Mouse (Mus musculus) CH12.LX (cell line): ENCODE data around the gene Rexo1.

Experiments
- CTCF ChIP-seq, 2 experiments: IDR thresholded peaks in 1 of 2; conservative IDR thresholded peaks in 1 of 2; 2 replicates each; pipeline ENCODE4 v1.5.1; 2011 to 2012; ENCODE audit warnings: low read depth in 2 of 2, low read length in 2 of 2, improper control_type of control experiment in 1 of 2, inconsistent platforms in 1 of 2, mild to moderate bottlenecking in 1 of 2, moderate library complexity in 1 of 2
- E2F4 ChIP-seq: IDR thresholded peaks from 2 replicates; pipeline ENCODE4 v1.6.1; 2011; ENCODE audit warnings: low read depth, low read length, improper control_type of control experiment; ENCODE audit not compliant: insufficient replicate concordance
- ELF1 ChIP-seq: IDR thresholded peaks from 2 replicates; pipeline ENCODE4 v1.6.1; 2014; ENCODE audit warnings: low read depth, mild to moderate bottlenecking, inconsistent platforms, low read length, improper control_type of control experiment
- JUND ChIP-seq: conservative IDR thresholded peaks from 2 replicates; pipeline ENCODE4 v1.6.1; 2011; ENCODE audit warnings: low read depth, low read length, improper control_type of control experiment
- KAT2A ChIP-seq: IDR thresholded peaks from 2 replicates; pipeline ENCODE4 v1.6.1; 2012; ENCODE audit warnings: low read length, improper control_type of control experiment, inconsistent platforms; ENCODE audit not compliant: insufficient replicate concordance
- NELFE ChIP-seq: IDR thresholded peaks from 2 replicates; pipeline ENCODE4 v1.6.1; 2011; ENCODE audit warnings: low read depth, low read length, improper control_type of control experiment
- POLR2A ChIP-seq: IDR thresholded peaks from 2 replicates; pipeline ENCODE4 v1.6.1; 2011; ENCODE audit warnings: low read depth, mild to moderate bottlenecking, improper control_type of control experiment, low read length
- POLR2AphosphoS2 ChIP-seq: IDR thresholded peaks from 2 replicates; pipeline ENCODE4 v1.6.1; 2011; ENCODE audit warnings: low read depth, low read length, improper control_type of control experiment
- SMC3 ChIP-seq: IDR thresholded peaks from 2 replicates; pipeline ENCODE4 v1.6.1; 2011; ENCODE audit warnings: low read depth, low read length, improper control_type of control experiment
- USF2 ChIP-seq: conservative IDR thresholded peaks from 2 replicates; pipeline ENCODE4 v1.6.1; 2011; ENCODE audit warnings: low read depth, low read length, improper control_type of control experiment
- ZC3H11A ChIP-seq: IDR thresholded peaks from 2 replicates; pipeline ENCODE4 v1.6.1; 2012; ENCODE audit warnings: low read depth, mild to moderate bottlenecking, inconsistent platforms, low read length, improper control_type of control experiment
- ZKSCAN1 ChIP-seq: IDR thresholded peaks from 2 replicates; pipeline ENCODE4 v1.6.1; 2012; ENCODE audit warnings: low read depth, inconsistent platforms, low read length, improper control_type of control experiment, borderline replicate concordance

DNA sequence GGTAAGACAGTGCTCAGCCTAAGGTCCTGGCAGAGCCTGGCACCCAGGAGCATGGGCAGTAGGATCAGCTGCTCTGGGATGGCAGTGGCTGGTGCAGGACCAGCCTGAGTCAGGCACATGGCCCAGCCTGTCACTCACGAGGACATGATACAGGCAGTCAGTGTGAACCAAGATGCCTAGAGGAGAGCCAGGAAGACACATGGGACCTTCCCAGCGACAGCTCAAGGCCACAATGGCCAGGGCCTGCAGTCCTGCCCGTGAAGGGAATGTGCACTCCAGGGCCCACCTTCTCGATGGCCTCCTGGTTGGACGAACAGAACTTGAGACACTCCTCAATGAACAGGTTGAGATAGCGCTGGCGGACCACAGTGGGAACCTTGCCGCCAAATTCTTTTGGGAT is 15.8 kb downstream of the Rexo1 start:
- TF ChIP-seq POLR2A (no peak), ZKSCAN1 (no peak), KAT2A (no peak), ZC3H11A (no peak), NELFE (no peak), CTCF (conservative IDR thresholded peaks at IDR 0.05 in 1 of 2, IDR thresholded peaks at IDR 0.05 in 1 of 2; ENCODE audit: low read depth in 2 of 2, low read length in 2 of 2) (no peak), ELF1 (no peak), JUND (no peak), POLR2AphosphoS2 (no peak), USF2 (no peak), E2F4 (no peak), SMC3 (no peak)
